Mouse (Mus musculus): ENCODE data around the gene Olfr17.
"Not testable (repeated sequence)": the region's sequence is repeated elsewhere in the genome, so short reads cannot be mapped to it uniquely, and the experiment has no call there.

The Olfr17 gene

DNA sequence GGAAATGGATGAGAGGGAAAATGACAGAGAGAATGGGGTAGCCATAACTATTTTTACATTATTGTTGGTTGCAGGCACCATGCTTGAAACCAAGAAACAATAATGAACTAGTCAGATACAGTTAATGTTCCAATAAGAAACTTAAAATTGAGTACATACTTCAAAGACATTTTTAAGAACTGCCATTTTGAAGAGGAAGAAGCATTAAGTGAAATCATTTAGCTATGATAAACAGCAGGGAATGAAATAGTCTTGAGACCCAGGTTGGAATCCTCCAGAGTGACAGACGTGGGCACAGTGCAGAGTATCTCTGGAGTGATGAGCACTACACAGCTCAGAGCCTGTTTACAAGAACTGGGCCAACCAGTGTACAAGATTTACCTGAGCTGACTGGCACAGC, at the start of gene Olfr17:
Gene Olfr17, plus strand, starts transcription at position 301 of the 400 bp plus-strand sequence.
- DNase-seq (ENCODE audit: low read depth, low spot score) = no peak
- H3K36me3 ChIP-seq (ENCODE audit: control insufficient read depth, insufficient read depth, low read length, poor library complexity, severe bottlenecking) = no peaks in the 10 kb centered on the region
- H3K27me3 ChIP-seq (ENCODE audit: control insufficient read depth, insufficient read depth, low read length, poor library complexity, severe bottlenecking) = no peaks in the 10 kb centered on the region

DNA sequence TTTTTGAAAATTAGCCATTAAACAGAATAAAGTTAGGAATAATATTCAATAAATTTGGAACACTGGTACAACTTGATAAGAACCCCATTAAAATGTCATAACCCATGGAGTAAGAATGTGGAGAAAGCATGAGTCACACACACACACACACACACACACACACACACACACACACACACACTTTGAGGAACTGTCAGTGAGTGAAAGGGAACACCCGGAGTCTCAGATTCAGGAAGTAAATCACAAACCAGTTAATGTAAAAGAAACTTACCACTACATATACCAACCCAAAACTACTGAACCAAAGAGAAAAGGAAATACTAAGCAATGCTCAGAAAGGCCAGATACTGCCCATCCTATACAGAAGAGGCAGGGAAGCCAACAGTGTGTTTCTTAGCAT, 48.6 kb upstream of the Olfr17 start:
- H3K27me3 ChIP-seq (ENCODE audit: control insufficient read depth, insufficient read depth, low read length, poor library complexity, severe bottlenecking) = peaks cover 1% of the 10 kb centered on the region; the same call in 1 of the 2 replicates
- H3K36me3 ChIP-seq (ENCODE audit: control insufficient read depth, insufficient read depth, low read length, poor library complexity, severe bottlenecking) = no peaks in the 10 kb centered on the region
- peak; percentile 20 for DNase-seq (ENCODE audit: low read depth, low spot score)

DNA sequence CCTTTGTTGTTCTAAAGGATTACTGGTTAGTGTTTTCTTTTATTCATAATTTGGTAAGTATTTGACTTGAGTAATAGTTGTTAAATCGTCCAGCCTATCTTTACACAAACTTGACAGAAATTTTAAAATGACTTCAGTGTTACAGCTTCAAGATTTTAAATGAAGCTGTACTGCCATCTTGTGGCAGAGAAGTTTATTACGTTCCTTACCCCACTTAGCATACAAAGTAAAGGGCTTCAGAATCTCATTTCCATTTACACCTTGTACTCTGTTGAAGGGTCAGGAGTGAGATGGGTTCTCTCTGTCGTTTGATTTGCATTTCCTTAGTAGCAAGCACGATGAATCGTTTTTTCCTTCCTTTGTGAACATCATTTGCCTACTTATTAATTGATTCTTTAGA, 47.2 kb upstream of the Olfr17 start:
- H3K27me3 ChIP-seq (ENCODE audit: control insufficient read depth, insufficient read depth, low read length, poor library complexity, severe bottlenecking) = peaks cover 1% of the 10 kb centered on the region; the same call in 1 of the 2 replicates
- H3K36me3 ChIP-seq (ENCODE audit: control insufficient read depth, insufficient read depth, low read length, poor library complexity, severe bottlenecking) = no peaks in the 10 kb centered on the region
- peak; percentile 75 for DNase-seq (ENCODE audit: low read depth, low spot score)

DNA sequence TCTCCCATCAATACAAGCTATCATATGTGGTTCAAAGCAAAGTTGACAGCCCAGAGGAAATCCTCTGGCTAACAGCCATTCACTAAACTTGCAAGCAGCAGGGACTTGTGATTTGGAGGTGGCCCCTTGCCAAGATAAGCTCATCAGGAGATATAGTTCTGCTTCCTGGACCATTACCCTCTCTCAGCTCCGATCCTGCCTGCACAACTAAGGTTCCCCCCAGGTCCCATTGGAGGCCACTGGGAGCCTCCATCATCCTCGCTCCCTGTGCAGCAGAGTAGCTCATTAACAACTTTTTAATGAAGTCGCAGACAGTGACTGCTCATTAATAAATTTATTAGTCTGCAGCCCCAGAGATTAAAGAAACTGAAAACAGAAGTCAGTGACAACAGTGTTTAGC, 45.4 kb upstream of the Olfr17 start:
- peaks cover 1% of the 10 kb centered on the region; the same call in 1 of the 2 replicates for H3K27me3 ChIP-seq (ENCODE audit: control insufficient read depth, insufficient read depth, low read length, poor library complexity, severe bottlenecking)
- DNase-seq (ENCODE audit: low read depth, low spot score) = no peak
- no peaks in the 10 kb centered on the region for H3K36me3 ChIP-seq (ENCODE audit: control insufficient read depth, insufficient read depth, low read length, poor library complexity, severe bottlenecking)

DNA sequence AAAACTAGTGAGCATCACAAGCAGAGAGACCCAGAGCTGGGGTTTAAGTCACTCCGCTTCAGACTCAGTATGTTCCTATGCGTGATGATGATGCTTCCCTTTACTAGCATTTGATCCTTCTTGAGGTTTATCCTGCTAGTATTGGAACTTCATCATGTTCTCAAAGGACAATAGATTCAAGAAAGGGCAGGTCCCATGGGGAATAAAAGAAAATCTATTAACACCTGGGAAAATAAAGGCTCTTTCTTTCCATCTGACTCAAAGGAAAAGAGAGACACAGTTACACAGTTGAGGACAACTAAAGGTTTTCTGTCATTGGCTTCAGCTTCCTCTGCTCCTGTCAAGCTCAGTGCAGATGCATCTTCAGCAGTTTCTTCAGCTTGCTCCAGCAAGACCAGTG, 22.3 kb upstream of the Olfr17 start, which contains the start of gene Olfr714:
Gene Olfr714, plus strand, starts transcription at position 301 of the 400 bp plus-strand sequence.
- no peaks in the 10 kb centered on the region for H3K27me3 ChIP-seq (ENCODE audit: control insufficient read depth, insufficient read depth, low read length, poor library complexity, severe bottlenecking)
- DNase-seq (ENCODE audit: low read depth, low spot score) = no peak
- H3K36me3 ChIP-seq (ENCODE audit: control insufficient read depth, insufficient read depth, low read length, poor library complexity, severe bottlenecking) = no peaks in the 10 kb centered on the region

DNA sequence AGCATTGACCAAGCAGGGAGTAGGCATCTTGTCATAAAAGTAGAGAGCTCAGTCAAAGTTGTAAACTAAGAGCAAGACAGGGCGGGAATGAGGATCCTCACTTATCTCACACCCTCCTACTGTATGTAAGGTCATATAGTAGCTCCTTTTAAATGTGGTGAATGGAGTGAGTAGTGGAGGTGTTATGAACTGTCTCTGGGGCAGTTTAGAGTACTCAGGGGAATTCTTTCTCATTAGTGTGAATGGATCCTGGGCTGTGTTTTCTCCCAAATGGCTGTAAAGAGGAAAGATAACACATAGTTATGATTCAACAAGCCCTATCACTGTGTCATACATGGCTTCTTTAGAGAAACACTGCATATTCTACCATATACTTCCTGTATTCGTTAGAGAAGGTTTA, 17.2 kb downstream of the Olfr17 start, which contains the start of gene Olfr715b:
Gene Olfr715b, minus strand, starts transcription at position 101 of the 400 bp plus-strand sequence.
- H3K27me3 ChIP-seq (ENCODE audit: control insufficient read depth, insufficient read depth, low read length, poor library complexity, severe bottlenecking); H3K36me3 ChIP-seq (ENCODE audit: control insufficient read depth, insufficient read depth, low read length, poor library complexity, severe bottlenecking); DNase-seq (ENCODE audit: low read depth, low spot score): not testable (repeated sequence)

DNA sequence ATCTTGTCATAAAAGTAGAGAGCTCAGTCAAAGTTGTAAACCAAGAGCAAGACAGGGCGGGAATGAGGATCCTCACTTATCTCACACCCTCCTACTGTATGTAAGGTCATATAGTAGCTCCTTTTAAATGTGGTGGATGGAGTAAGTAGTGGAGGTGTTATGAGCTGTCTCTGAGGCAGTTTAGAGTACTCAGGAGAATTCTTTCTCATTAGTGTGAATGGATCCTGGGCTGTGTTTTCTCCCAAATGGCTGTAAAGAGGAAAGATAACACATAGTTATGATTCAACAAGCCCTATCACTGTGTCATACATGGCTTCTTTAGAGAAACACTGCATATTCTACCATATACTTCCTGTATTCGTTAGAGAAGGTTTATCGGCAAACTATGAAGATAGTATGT, 38.0 kb downstream of the Olfr17 start, which contains the start of gene Olfr715:
Gene Olfr715, minus strand, starts transcription at position 101 of the 400 bp plus-strand sequence.
- H3K36me3 ChIP-seq (ENCODE audit: control insufficient read depth, insufficient read depth, low read length, poor library complexity, severe bottlenecking); DNase-seq (ENCODE audit: low read depth, low spot score): not testable (repeated sequence)

DNA sequence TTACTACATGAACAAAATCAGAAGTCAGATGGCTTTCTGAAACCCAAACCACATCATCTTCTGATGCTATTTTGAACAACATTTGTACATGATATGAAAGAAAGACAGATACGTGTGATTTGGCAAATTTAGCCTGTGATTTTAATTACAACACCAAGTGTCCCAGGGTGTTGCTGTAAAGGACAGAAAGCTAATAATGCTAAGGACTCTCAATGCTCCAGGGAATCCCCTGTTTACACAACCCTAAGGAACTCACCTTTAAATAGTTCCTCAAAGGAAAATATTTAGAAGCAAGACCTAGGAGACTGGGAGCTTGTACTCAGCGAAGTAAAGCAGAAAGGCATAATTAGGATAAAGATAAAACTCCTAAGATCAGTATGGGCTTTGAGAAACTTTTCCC, 45.0 kb downstream of the Olfr17 start, which contains the start of gene Olfr716:
Gene Olfr716, plus strand, starts transcription at position 301 of the 400 bp plus-strand sequence.
- H3K36me3 ChIP-seq (ENCODE audit: control insufficient read depth, insufficient read depth, low read length, poor library complexity, severe bottlenecking); DNase-seq (ENCODE audit: low read depth, low spot score); H3K27me3 ChIP-seq (ENCODE audit: control insufficient read depth, insufficient read depth, low read length, poor library complexity, severe bottlenecking): not testable (repeated sequence)

More for the DNA sequence above, 38.0 kb downstream of the Olfr17 start, which contains the start of gene Olfr715:
- H3K27me3 ChIP-seq (ENCODE audit: control insufficient read depth, insufficient read depth, low read length, poor library complexity, severe bottlenecking) = not testable (repeated sequence)
